Mouse (Mus musculus) layer of hippocampus, adult 8-10 months (tissue): ENCODE results near the gene Incenp. TPM values are rescaled to one million over a fixed set of nuclear protein-coding genes. Genes with fewer than 3 reads are reported as not detected.

Experiments
- microRNA-seq, 2 experiments: library from miRNA; unstranded; fragments of <30 nt; microRNA quantifications; one replicate each; pipeline ENCODE4 v1.2.0; 2022
- total RNA-seq, 4 experiments: library from RNA; stranded (reverse); gene quantifications; 2 replicates each; pipeline ENCODE4 v1.2.4; 2022

Gene Incenp
- total RNA-seq, 4 experiments from 2014 or later = 14.0 to 20.4 (median 17.7) TPM

Small RNA genes lying within 50 kb of the gene (microRNA-seq; reads per million reads assigned to microRNA genes)
- 0 reads per million in 2 experiments for gene Gm22369
- gene Gm24484 = 0 reads per million in 2 experiments

Other genes with a start within 250 kb of the Incenp start
- gene Scgb2a2, start 52.0 kb downstream of the Incenp start, total RNA-seq = not detected
- gene Fth1, start 81.0 kb upstream of the Incenp start, total RNA-seq = 1,000 to 10,000 TPM; 3,051 to 4,196 (median 3,526) TPM
- gene Best1, start 102.1 kb upstream of the Incenp start, total RNA-seq = 1 to 10 TPM in 2 of 4 experiments, under 1 TPM in 2; 0.76 to 2.1 (median 1.1) TPM
- 10 to 100 TPM in 3 of 4 experiments, 1 to 10 TPM in 1; 9.4 to 20.4 (median 14.0) TPM for gene Rab3il1, start 102.1 kb upstream of the Incenp start, total RNA-seq
- gene Fads3, start 142.0 kb upstream of the Incenp start, total RNA-seq = 10 to 100 TPM; 23.6 to 33.3 (median 25.8) TPM
- 100 to 1,000 TPM; 152 to 168 (median 162) TPM for gene Fads2, start 202.2 kb upstream of the Incenp start, total RNA-seq